Mouse (Mus musculus) E14TG2a.4 (cell line): ENCODE measurements at regions not wholly inside any gene's neighbourhood (a gene's known extent, or its start where the extent isn't known, plus 50 kb on each side); places are given as distances from the start of the nearest gene placed in this dataset.

ENCODE experiments used
- CTCF ChIP-seq: conservative IDR thresholded peaks from 2 replicates; pipeline ENCODE4 v1.5.1; 2014; ENCODE audit warnings: low read length
- NANOG ChIP-seq: IDR thresholded peaks from 2 replicates; pipeline ENCODE4 v1.6.1; 2014; ENCODE audit warnings: borderline replicate concordance, low read length, mixed read lengths
- POU5F1 ChIP-seq: IDR thresholded peaks from 2 replicates; pipeline ENCODE4 v1.6.1; 2014; ENCODE audit warnings: low read length, borderline replicate concordance

DNA sequence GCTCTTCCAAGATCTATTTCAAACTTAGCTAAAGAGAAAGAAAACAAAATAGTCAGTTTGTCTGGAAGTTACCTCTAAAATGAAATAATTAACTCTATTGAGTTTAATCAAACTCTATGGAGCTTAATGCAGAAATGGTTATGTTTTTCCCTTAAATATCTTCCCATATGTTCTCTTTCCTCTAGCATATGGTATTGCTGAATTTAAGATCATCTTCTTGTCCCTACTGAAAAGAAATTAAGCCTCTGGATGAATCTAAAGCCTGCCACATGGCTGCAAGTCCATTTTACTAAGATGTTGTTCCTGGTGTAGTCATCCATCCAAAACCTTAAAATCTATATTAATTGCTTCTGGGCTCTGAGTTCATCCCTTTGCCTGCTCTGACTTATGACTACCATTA lies 513.0 kb upstream of the Pdzrn3 start:
- TF ChIP-seq CTCF (no peak), NANOG (no peak), POU5F1 (no peak)
